Mouse (Mus musculus): ENCODE measurements at regions not wholly inside any gene's neighbourhood (a gene's known extent, or its start where the extent isn't known, plus 50 kb on each side); places are given as distances from the start of the nearest gene placed in this dataset.

DNA sequence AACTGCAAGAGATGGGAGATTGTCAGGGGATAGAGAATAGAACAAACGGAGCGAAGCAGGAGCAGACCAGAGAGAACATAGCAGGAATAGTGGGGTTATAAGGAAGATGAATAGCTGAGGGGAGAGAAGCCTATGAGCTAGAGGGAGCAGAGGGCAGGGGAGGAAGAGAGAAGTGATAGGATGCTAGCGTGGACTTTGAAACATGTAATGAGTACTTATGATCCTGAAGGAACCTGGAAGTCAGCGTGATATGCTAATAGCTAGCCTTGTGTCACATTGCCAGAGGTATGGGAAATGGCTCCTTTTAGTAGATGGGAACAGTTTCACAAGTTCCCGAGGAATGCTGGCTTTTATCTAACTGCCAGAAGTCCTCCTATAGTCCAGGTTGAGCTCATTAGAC lies 51.8 kb downstream of the Calml3 start:
- DNase-seq (ENCODE audit: low spot score in 2 of 2), result no peak

DNA sequence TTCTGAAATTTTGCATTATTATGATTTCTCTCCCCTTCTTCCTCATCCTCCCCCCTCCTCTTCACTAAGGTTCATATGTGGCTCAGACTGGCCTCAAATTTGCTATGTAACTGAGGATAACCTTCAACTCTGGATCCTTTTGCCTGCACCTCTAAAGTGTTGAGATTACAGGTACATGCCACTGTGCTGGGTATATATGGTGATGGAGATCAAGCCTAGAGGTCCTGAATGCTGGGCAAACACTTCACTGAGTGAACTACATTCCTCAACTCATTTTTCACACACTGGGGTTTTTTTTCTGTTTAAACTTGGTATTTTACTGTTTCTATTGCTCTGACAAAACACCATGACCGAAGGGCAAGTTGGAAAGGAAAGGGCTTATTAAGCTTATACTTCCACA lies 52.9 kb downstream of the Calml3 start:
- DNase-seq (ENCODE audit: low spot score in 2 of 2), result no peak

DNA sequence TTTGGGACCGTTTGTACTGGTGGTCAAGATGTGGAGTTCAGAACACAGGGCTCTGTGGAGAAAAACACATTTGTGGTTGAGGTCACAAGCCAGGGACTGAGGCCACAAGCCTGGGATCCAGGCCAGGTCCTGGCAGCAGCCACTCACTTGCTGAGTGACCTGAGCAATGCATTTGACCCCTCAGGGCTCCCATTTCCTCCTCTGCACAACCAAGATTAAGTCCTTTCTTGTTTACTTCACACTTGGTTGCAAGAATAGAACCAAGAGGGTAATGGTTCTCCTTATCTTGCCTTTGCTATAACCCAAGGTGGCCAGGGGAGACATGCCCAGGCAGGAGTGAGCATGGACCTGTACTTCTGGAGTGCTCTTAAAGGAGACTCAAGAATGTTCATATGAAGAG lies 53.4 kb downstream of the Calml3 start:
- peak in 1 of 2 experiments; percentile 5 for DNase-seq (ENCODE audit: low spot score in 2 of 2)

DNA sequence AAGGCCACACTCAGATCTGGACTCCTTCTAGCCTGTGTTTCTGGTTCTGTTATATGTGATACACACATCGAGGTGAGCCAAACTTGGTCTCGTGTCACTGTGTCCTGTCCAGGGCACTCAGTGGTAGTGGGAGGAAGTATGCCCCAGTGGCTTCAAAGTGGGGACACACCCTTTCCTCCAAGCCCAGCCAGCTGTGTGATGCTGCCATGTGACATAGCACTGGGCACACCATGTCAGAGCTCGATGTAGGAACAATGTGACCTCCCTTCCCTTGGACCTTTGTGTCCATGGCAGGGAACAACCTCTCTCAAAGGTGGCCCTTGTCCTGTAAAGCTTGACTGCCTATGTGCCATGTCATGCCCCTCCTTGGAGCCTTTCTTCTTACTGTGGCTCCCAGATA lies 54.5 kb downstream of the Calml3 start:
- DNase-seq (ENCODE audit: low spot score in 2 of 2), result peak; percentile 64 to 66

DNA sequence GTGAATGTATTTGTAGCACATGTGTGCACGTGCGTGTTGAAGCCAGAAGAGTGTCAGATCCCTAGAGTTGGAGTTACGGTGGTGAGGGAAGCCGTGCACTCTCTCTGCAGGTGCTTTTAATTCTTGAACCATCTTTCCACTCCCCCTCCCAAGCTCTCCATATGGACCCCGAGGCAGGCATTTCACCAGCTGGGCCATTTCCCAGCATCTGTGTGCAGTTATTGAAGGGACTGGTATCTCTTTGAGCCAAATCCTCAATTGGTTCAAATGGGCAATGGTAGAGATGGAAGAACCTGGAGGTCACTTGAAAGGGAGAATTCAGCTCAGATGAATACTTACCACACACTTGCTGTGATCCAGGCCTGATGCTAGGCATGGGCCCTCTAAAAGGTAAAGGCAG lies 55.3 kb downstream of the Calml3 start:
- no peak for DNase-seq (ENCODE audit: low spot score in 2 of 2)

DNA sequence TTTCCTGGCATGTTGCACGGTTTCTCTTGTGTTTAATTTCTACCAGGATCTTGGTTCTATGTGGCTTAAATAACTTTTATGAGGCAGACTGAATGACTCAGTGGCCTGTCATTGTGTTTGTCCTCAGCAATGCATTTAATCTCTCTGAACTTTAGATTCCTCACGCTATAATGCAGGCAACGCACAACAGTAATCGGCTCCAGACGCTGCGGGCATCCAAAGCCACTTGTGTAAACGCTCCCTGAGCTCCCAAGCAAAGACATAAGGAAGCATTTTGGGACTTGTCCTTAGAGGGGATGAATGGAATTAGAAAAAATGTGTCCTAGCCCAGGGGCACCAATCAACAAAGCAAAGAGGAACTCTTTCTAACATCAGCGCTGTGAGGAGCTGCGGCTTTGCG lies 57.6 kb downstream of the Calml3 start:
- no peak for DNase-seq (ENCODE audit: low spot score in 2 of 2)

DNA sequence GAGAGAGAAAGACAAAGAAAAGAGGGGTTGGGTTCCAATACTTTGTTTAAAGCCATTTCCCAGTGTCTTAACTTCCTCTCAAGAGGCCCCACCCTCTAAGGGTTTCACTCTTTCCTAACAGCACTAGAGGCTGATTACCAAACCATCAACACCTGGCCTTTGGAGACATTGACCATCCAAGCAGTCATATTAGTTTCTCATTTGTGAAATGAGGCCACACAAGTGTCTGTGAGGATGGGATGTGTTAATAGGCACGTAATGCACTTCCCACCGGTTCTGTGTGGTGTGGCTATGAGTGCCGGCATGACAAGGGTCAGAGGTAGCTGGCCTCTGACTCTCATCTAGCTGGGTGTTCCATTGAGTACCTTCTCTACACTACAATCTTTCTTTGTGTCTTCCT lies 59.2 kb downstream of the Calml3 start:
- DNase-seq (ENCODE audit: low spot score in 2 of 2), result no peak

DNA sequence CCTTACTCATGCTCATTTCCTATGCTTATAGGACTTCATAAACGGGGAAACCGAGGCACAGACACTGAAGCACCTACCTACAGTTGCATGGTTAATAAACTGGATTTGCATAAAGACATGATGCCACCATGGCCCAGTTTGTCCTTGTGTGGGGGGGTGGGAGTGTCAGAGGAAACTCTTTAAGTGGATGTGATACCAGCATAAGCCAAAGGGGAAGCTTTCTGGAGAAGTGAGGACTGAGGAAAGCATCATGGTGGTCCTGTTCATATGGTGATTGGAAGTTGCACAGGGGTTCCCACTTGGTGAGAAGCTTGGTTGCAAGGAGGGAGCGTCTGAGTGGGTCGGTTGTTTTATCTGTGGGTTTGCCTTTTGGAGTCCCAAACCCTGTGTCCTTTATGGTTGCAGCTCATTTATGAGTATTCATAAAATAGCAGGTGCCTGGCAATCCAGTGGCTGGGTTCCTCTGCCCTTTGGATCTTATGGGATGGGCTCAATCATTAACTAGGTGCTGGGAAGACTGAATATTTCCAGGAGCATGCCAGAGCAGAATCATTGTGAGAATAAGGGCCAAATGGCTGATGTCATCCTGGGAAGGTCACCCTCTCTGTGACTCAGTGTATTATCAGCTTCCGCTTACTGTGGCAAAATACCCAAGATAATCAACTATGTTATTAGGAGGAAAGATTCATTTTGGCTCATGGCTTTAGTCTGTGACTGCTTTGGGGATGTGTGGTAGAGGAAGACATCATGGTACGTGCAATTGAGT lies 60.2 kb downstream of the Calml3 start:
- no peak for DNase-seq (ENCODE audit: low spot score in 2 of 2)

DNA sequence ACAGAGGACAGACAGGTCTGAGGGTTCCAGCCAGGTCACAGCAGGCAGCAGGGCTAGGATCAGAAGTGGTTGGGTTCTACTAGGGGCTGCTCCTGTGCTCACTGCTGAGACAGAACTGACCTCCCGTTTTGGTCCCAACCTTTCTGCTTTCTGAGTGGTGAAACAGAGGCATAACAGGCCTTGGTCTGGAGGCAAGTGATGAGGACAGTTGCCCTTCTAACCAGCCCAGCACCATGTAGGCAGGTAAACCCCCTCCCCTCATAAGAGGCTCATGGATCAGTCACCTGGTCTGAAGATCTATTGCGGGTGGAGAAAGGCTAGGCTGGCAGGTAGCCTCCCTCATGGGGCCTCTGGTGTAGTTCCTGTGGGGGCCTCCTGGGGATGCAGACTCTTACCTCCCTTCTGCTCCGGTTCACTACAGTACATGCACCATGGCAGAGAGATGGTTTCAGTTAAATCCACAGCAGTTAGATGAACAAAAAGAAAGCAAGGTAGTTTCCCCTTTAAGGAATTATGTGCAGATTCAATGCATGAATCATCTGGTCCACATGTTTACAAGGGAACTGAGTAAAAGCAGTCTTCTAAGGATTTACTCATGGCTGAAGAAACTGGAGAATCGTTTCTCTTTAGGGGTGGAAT lies 61.2 kb downstream of the Calml3 start:
- DNase-seq (ENCODE audit: low spot score in 2 of 2), result peak; percentile 18 to 29

DNA sequence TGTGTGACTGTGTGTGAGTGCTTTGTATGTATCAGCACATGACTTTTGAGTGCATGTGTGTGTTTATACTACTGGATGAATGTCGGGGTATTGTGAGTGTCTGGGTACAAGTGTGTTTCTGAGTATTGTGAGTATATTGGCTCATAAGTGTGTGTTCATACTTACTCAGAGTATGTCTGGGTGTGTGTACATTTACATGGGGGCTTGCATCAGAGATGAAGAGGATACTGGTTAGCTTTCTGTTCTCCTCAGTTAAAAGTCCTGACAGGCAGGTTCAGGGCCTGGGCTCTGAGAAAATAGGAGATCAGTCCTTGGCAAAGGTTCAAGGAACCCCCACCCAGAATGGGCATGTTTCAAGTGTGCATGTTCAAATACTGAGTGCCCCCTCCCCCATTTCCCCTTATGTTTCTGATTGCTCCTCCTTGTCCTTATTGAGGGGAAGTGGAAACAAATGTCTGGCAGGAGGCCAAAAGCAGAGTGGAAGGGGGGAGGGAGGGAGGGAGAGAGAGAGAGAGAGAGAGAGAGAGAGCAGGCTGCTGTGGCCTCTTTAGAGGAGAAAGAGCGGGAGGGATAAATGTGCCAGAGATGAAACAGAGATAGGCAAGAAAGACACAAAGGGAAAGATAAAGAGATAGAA lies 61.9 kb downstream of the Calml3 start:
- peak; percentile 15 to 46 for DNase-seq (ENCODE audit: low spot score in 2 of 2)

DNA sequence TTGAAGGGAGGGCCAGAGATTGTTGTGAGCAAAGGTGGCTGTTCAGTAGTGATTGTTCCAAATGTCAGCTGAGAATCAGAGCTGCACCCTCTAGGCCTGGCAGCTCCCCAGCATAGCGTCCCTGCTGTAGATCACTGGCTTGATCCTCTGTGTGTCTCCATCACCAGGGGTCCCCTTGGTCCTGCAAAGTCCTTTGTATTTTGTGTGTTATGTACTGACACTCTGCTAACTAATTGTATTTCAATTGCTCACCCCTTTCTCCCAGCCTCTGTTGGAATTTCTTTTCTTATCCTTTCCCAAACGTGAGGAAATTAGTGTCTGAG lies 73.5 kb downstream of the Calml3 start:
- DNase-seq (ENCODE audit: low spot score in 2 of 2), result no peak

DNA sequence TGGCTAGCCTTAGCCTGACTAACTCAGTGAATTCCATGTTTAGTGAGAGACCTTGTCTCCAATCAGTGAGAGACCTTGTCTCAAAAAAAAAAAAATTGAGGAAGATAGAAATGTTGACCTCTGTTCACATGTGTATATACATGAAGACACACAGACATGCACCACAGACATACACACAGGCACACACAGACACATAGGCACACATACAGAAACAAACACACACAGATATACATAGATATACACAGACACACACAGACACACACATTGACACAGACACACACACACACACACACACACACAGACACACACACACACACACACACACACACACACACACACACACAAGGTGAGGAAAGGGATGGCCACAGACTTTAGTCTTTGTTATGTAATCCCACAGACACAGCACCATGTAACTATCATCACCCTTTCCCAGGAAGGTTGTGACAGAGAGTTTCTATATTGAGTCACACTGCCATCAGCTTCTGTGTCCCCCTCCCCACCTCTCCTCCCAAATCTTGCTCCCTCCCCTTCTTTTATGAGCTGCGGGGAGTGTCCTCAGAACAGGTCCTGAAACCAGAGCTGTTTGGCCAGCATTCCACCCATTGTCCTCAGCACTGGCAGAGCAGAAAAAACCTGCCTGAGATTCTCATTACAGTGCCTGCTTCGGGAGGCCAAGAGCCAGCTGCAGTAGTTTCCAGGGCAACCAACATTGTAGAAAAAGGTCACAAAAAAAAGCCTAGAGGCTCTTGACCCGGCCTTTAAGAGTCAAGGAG lies 74.0 kb downstream of the Calml3 start:
- no peak for DNase-seq (ENCODE audit: low spot score in 2 of 2)

DNA sequence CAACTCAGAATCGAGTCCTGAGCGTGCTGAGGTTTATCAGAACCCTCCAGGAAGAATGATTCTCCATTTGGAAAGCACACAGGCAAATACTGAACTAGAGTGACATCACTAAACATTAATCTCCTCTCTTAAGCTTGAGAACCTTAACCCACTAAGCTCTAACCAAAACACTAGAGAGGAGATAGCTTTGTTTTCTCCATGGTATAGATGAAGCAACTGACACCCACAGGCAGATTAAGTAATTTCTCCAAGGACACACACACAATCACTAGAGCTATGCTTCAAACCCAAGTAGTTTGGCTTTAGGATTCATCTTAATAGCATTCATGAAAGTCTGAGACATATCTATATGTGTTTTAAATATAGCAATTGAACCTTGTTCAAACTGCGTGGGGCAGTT lies 75.2 kb downstream of the Calml3 start:
- DNase-seq (ENCODE audit: low spot score in 2 of 2), result no peak

DNA sequence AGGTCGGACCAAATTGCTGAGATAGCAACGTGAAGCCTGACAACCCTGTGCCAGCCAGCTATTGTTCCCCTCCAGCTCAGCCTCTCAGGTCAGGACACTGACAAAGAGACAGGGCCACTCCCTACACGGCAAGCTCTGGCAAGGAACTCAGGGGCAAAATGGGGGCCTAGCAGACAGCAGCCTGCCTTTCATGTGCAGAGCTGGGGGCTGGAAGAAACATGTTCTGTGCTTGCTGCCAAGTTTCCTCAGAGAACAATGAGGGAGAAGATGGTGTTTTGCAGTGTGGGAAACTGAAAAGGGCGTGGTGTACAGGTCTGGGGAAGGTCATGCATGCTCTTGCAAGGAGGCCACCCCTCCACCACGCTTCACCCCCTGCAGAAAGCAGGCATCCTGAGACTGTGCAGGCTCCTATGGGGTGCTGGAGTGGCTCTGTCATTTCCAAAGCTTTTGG lies 77.8 kb downstream of the Calml3 start:
- no peak for DNase-seq (ENCODE audit: low spot score in 2 of 2)

DNA sequence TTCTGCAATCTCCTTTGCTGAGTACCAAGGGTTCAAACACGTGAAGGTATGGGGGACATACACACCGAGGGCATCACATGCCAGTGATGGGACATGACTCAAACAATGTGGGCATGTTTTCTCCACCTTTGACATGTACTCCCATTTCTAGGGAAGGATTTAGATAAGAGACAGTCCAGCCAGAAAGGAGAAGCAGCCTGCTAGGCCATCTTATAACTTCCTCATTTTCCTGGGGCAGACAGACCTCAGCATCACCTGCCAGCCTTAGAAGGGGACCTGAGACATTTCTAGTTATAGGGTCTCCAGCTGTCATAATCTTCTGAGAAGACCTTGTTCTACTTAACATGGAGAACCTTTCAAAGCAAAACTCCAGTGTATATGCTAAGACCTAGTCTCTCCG lies 78.3 kb downstream of the Calml3 start:
- no peak for DNase-seq (ENCODE audit: low spot score in 2 of 2)

DNA sequence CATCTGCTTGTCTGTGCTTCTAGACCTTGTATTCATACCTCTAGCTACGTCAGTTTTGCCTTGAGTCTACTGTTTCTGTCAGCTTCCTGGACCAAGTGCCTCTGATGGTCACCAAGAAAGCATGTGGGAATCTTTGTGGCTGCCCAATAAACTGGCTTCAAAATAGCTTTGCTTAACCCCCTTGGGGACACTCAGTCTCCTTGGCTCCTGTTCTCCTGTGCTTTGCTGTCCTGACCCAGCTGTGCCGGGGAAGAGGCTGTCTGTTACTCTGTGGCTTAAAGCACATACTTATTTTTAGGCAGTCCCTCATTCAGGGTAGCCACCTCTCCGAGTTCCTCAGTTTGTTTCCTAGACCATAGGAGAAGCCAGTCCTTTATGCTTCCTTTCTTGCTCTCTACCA lies 79.8 kb downstream of the Calml3 start:
- no peak for DNase-seq (ENCODE audit: low spot score in 2 of 2)

DNA sequence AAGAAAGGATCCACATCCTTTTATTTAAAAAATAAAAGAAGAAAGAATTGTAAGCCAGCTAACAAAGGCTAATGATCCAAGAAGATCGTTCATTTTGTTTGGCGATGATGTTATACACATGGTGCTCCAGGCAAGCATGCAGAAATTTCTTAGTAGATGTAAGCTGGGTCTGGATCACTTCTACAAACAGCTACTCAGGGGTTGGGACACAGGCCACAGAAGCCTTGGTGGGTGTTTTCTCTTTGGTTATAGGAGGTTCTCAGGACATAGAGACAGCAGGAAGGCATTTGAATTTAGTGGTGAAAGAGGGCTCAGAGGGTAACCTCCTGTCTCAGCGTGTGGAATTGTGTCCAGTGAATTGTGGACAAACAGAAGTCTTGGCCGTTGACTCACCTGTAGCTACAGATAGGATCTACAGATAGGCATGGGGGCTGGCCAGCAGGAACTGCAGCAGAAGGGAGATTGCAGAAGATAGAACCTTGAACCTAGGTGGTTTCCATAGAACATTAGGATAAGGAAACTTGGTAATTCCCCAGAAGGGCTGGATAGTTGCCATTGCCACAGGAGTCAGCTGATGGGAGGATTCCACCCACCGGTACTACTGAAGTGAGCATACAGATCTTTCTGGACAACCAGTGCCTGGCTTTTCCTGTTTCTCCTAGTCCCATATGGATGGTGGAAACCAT lies 80.5 kb downstream of the Calml3 start:
- DNase-seq (ENCODE audit: low spot score in 2 of 2), result no peak

DNA sequence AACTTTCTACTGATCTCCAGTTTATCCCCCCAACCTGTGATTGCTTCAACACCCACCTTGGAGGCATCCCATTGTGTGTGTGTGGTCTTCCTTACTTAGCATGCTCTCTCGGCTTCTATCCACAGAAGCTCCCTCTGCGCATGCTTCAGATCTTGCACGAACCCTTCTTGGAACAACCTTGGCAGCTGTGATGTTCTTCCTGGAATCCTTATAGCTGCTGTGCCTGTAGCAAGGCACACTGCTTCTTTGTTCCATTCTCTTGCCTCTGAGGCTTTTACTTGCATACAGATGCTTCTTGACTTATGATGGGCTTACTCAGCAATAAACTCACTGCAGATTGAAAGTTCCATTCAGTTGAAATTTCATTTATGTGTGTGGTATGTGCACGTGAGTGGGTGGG lies 81.2 kb downstream of the Asb13 start:
- DNase-seq (ENCODE audit: low spot score in 2 of 2), result no peak

DNA sequence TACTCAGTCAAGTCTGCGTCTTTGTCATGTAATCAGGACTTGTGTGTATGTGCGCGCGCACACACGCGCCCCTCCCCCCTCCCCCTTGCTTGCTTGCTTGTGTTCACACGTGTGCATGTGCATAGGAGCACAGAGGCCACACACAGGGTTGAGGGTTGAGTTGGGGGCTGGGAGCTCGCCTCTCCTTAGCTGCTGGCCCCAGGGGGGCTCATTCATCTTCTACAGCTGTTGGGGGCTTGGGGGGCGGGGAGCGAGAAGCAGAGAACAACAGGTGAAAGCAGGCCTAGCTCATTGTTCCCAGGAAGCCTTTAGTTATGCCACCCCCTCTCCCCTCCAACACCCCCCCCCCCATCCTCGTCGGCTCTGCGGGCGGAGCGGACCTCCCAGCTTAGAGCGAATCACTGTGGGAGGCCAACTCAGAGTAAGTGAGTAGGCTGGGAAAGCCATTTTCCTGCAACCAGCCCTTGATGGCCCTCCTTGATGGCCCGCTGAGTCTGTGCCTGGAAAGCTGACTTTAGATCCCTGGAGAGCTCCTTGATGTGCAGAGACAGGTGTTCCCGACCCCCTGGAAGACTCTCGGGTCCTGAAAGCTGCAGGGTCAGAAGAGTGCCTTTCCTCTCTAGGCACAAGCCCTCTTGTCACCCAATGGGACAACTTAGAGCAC lies 78.8 kb downstream of the Asb13 start:
- DNase-seq (ENCODE audit: low spot score in 2 of 2), result no peak

DNA sequence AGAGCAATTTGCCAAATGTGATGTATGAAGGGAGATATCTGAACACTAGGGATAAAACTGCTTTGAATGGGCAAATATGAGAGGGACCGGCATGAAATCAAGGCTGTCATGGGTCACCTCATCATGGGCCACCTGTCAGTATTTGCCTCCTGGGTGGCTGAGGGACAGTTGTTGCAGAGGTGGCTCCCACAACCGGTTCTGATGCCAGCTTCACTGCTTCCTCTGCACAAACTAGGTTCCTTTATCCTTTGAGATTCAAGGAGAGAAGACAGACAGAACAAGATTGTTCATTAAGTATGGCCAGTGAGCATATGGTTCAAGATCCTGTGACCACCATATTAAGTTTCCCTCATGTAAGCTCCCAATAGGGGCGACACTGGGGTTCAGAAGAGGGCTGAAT lies 78.3 kb downstream of the Asb13 start:
- DNase-seq (ENCODE audit: low spot score in 2 of 2), result no peak

DNA sequence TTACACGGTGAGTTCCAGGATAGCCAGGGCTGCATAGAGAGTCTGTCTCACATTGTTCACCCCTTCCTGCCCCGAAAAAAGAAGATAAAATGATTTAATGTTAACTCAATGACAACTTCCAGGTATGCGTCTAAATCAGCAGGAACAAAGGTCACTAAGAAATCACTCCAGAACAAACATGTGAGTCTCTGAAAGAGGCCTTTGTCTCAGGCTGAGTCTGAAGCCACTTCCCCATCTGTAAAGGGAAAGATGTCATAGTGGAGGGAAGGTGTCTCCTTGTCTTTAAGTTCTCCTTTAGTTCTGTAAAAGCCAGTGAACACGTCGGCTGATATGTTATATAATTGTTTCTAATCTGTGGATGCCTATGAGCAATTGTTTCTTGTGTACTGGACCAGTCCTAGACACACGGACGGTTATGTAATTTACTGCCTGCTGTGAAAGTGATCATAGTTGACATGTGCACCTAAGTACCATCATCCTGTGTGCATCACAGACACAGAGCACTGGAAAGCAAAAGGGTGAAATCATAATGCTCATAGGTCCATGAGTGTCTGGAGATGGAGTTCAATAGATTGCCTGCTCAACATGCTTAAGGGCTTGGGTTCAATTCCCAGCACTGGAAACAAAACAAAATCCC lies 76.3 kb downstream of the Asb13 start:
- DNase-seq (ENCODE audit: low spot score in 2 of 2), result no peak
